Mouse (Mus musculus) layer of hippocampus, adult 9-10 months (tissue): ENCODE measurements around the gene Olfr119.
"Not testable (repeated sequence)": the region's sequence is repeated elsewhere in the genome, so short reads cannot be mapped to it uniquely, and the experiment has no call there.

Experiments used
- DNase-seq: peaks from one replicate; pipeline ENCODE4 v3.0.0; 2022; ENCODE audit warnings: low spot score

Olfr119 gene

DNA sequence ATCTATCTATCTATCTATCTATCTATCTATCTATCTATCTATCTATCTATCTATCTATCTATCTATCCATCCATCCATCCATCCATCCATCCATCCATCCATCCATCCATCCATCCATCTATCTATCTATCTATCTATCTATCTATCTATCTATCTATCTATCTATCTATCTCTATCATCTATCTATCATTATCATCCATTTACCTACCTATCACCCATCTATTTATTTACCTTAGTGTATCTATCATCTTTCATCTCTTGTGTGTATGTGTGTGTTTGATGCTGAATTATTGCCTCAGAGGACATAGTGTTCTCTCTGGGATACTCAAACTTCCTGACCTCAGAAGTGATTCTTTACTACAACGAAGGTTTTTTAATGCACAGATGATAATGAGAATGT is at the start of gene Olfr119:
Gene Olfr119 (plus strand): TSS at position 301 of the 400 bp plus-strand sequence.
- not testable (repeated sequence) for DNase-seq

DNA sequence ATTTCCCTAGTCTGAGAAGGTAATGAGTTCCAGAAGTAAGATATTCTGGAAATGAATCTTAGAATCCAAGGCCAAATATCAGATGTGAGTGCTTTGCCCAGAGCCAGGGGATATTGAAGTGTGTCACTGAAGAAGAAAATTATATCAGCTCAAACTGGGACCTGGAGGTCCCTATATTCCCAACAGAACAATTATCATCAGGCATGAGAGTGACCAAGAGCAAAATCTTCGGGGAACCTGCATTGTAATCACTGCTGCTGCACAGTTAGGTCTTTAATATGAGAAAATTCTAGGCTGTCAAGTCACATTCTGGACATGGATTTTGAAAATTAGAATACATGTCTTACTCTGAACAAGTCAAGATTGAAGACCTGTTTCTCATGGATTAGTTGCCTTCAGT is 32.7 kb upstream of the Olfr119 start, which contains the start of gene Olfr117:
Gene Olfr117 (minus strand): TSS at position 101 of the 400 bp plus-strand sequence.
- no peak for DNase-seq

DNA sequence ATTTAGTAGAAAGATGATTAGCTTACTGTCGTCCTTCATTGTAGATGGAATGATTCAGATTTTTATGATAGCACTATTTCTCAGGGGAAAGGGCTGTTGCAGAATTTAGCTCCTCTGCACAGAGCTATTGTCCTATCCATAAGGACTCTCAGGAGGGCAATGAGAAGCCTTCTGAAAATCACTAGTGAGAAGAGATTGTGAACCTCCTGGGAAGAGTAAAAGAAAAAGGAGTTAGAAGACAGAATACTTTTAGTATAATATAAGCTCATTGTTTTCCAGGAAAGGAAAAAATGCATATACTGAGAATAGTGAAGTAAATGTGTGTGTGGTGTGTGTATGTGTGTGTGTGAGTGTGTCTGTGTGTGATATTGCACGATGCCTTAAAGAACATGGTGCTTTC is 29.7 kb upstream of the Olfr119 start, which contains the start of gene Olfr118:
Gene Olfr118 (plus strand): TSS at position 301 of the 400 bp plus-strand sequence.
- DNase-seq = no peak

DNA sequence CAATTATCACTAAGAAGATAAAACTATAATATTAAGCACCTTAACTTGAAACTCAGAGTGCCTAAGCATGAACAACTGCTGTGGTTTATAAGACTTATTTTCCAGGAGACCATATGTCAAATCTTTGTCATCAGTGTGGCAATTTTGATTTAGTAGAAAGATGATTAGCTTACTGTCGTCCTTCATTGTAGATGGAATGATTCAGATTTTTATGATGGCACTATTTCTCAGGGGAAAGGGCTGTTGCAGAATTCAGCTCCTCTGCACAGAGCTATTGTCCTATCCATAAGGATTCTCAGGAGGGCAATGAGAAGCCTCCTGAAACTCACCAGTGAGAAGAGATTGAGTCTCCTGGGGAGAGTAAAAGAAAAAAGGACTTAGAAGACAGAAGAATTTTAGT is 25.1 kb downstream of the Olfr119 start, which contains the start of gene Olfr120:
Gene Olfr120 (plus strand): TSS at position 301 of the 400 bp plus-strand sequence.
- no peak for DNase-seq

DNA sequence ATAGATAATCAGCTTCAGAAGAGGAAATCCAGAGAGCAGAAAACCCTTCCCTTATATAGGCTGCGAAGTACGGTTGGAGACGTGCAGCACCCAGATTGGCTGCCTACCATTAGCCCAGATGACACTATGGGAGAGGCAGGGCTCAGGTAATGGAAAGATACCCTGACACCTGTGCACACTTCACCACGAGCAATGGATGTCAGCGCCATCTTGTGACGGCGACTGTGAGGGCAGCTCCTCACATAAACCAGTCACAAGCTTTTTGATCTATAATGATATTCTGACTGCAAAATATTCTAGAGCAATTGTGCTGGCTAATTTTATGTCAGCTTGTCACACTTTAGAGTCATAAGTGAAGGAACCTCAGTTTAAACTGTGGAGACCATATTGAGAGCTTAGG is 41.7 kb downstream of the Olfr119 start:
- no peak for DNase-seq
